Mouse (Mus musculus) erythroblast, embryonic 14.5 days (primary cell): Measurements from ENCODE around the gene Farp1.

Source experiments
- GATA1 ChIP-seq: IDR thresholded peaks from 2 replicates; pipeline ENCODE4 v1.6.1; 2012; ENCODE audit warnings: low read length, inconsistent platforms, mixed read lengths
- TAL1 ChIP-seq: IDR thresholded peaks from 3 replicates; pipeline ENCODE4 v1.6.1; 2012; ENCODE audit warnings: low read length, inconsistent platforms, mixed read lengths

DNA sequence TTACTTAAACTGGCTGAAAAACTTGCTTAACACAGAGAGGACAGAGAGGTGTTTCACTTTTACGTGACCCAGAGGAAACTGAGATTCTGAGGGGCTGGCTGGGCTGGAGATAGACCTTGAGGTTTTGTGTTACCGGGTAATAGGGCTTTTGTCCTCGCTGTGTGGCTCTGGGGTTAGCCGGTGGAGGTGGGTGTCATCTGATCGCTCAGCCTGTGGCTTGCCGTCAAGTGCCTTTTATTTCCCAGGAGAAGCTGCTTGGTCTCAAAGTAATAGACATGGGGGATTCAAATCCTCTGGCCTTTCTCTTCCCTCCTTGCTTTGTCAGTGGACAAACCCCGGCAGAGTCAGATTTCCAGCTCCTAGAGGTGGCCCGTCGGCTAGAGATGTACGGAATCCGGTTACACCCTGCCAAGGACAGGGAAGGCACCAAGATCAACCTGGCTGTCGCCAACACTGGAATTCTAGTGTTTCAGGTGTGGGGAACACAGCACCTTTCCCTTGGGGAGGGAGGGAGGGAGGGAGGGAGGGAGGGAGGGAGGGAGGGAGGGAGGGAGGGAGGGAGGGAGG is 199.8 kb downstream of the Farp1 start:
- TF ChIP-seq TAL1 (no peak), GATA1 (no peak)
